Mouse (Mus musculus) ZHBTc4 (cell line): ENCODE measurements around the gene Slc25a39.
A peak's percentile ranks its signal among the peaks of the same experiment; 100 is the strongest.

Source experiments
- DNase-seq: peaks from one replicate; pipeline ENCODE4 v3.0.0-alpha.2; 2011; ENCODE audit warnings: low read depth, low spot score

The Slc25a39 gene

DNA sequence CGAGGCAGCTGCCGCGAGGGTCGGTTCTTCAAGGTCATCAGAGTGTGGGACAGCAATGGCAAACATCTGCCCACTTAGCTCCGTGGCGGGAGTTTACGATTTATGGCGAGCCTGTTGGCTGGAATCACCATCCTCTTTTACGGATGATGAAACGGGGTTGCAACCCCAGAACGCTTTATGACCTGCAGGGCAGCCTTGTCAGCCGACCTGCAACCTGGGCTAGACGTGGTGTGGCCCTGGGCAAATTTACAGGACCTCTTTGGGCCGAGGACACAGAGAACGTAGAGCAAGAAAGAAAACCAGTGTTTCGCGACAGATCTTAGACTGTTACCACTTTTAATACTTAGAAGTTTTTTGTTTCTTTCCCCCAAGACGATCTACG is at the start of gene Slc25a39:
TSS of gene Slc25a39 (minus strand) at position 113 of the 382 bp plus-strand sequence.
- DNase-seq = no peak

DNA sequence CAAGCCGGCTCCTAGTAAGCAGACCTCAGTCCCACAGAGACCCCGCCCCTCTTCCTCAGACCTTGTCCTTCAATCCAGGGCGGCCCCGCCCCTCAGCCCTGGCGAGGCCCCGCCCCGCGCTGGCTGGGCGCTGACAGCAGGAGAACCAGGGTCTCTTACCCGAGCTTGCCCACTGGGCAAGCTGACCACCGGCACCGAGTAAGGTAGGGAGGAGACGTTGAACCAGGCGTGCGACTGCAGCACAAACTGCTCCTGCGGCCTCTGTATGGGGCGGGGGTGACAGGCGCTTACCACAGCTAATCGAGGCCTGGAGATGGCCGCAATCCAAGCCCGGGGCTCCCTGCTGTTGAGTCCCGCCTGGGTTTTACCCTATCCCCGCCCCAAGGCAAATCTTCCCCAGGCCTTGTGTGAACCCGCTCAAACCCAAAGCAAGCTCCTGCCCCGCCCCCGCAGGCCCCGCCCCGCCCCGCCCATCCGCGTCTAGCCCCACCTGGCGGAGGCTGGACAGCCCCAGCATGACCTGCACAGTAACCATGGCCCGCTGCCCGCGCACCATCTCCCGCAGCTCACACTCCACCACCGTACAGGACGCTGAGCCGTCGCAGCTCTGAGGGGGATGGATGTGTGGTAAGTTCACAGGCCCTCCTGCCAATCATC is 48.1 kb upstream of the Slc25a39 start:
- DNase-seq = peak; percentile 95

DNA sequence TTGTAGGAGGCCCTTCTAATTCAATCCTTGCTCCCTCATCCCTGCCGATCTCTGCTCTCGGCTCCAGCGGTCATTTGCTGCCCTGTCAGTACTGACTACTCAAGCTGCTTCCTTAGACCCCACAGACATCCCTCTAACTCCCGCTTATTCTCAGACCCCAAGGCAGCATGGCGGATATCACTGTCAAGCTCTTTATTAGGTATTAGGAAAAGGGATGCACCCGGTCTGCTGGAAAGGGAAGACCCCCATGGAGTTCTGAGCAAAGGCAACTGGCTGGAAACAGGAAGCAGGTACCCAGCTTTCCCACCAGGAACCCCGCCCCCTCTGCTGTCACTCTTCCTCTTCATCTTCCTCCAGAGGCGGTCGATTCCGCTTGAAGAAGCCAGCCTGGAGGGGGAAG is 45.4 kb upstream of the Slc25a39 start:
- no peak for DNase-seq

DNA sequence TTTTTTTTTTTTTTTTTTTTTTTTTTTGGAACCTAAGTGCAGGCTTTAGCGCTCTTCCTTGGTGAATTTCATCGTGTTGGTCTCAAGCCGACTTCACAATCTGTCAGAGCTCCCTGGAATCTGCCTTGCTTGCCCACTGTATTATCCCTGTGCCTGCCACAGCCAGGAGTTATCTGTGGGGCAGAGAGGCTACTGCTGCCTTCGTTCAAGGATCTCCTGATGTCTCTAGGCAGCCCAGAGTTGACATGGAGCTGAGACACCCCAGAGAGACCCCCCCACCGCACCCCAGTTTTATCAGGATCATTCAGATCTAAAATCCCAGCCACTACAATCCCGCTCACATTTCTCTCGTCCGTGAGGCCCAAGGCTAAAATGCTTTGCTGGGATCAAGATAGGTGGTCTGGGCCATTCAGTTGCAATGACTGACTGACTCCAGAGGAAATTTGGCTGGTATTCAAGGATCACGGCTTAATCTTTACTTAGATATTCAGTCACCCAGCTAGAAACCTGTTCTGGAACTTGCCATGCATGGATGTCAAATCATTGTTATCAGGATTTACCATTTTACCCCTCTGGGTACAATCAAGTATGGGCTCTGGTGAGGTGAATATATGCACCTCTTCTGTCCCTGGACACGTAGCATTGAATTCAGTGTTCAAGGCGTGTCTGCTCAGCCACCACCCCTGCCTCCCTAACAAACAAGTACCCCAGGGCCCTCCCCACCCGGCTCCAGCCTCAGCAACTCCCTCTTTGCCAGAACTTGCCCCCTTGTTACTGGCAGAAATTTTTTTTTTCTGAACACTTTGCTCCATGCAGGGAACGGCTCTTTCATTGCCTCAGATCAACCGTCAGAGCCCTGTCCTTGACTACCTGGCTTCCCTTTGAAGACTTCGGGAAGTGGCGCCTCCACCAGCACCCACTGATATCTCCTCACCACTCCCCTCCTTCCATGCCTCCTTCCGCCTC is 41.6 kb upstream of the Slc25a39 start:
- no peak for DNase-seq

DNA sequence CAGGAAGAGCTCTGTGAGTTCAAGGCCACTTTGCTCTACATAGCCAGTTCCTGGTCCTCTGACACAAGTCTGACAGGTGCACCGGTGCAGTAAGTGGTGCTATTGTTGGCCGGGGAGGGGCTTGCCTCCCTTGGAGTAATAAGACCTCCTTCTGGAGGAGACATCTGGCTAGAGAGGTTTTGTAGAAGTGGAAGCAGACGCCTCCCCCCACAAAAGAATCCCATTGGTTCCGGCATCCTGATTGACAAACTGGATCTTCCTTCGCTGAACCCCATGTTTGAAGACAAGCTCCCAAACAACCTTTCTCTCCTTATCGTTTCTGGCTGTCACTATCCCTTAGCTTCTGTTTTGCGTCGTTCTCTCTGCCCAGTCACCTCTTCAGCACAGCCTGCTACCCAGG is 40.6 kb upstream of the Slc25a39 start:
- DNase-seq = peak; percentile 41

DNA sequence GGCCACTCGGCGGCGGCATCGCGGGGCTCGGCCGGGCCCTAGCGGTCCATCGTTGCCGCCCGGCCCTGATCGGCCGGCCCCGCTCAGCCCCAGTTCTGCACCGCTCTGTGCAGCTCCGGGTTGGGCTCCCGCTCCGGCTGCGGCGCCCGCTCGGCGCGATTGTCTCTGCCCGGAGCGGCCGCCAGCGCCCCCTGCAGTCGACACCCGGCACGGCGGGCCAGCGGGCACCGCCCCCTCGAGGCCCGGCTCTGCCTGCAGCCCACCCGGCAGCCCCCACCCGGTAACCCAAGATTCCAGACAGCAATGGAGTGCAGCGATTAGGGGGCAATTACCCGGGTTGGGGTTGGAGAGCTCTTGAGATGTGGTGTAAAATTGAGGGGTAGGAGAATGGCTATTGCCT is 39.8 kb upstream of the Slc25a39 start, which contains the start of gene Fam171a2:
TSS of gene Fam171a2 (minus strand) at position 186 of the 400 bp plus-strand sequence.
- peak; percentile 89 for DNase-seq

DNA sequence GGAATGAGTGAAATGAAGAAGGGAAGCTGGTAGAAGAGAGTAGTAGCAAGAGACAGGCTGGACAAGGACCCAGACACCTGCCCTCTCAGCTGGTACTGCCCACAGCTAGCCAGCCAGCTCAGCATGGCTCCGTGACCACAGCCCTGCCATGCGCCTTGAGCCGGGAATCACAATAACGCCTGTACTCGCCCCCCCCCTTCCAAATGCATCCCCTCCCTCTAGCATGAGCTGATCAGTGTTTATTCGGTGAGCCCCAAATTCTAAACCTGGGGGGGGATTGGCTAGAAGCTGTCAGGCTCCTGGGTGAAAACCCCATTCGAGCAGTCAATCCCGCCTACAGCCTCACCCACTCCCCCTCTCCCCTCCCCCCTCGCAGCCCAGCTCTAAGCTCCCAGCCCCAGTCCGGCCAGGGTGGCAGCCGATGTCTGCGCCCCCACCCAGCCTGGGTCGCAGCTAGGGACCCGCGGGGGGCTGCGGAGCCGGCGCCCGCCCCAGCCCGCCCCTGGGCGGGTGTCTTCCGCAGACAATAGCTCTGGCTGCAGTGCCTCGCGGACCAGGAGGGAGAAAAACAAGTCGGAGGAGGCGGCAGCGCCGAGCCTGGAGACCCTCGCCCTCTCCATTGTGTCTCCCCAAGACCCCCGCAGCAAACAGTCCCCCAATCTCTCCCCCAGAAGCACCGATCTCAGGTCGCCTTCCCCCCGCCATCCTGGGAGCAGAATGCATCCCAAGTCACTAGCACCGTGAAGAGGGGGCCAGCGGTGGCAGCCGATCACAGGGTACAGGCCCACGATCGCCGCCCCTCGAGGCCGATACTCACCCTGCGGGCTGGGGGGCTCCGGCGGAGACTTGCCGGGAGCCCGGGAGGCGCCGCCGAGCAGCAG is 39.1 kb upstream of the Slc25a39 start:
- DNase-seq = peak; percentile 48

DNA sequence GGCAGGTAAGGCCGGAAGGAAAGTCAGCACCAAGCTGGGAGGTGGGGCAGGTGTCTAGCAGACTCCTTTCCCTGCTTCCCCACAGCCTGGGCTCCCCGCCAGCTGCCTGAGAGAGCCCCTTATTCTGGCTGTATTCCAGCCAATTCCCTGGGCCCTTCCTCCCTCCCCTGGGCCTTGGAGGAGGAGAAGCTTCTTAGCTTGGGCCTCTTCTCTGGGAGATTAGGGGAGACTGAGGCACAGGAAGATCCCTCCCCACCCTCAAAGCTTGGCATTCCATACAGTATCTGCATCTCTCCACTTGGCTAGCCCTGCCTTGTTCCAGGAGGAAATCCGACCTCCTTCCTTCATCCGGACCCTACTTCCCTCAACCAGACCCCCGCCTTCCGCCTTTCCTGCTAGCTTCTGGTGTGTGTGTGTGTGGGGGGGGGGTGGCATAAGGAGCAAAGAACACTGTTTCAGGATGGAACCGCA is 38.2 kb upstream of the Slc25a39 start:
- DNase-seq = no peak

DNA sequence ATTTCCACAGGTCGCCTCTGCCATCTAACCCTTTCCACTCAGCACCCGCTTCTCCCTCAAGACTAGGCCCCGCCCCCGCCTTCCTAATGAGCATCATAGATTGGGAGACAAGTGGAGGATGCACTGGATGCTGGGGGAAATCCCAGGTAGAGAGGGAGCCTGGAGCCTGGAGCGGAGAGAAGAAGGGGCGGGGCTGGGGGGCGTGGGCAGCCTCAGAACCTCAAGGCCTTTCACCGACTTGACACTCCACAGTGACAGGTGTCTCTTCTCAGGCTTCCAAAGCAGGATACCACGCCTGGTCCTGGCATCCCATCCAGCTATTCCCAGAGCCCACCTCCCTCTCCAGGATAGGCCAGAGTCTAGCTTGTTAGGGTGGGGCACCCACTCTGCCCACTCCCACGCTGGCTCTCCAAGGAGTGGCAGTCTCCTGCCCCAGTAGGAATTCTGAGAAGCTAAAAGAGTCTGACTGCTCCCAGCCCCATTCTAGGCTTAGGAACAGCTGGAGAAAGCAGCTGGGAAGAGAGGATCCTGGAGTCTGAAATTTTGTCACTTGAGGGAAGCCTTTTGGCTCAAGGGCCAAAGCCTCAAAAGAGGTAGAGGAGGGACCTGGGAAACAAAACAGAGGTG is 37.6 kb upstream of the Slc25a39 start:
- DNase-seq = peak; percentile 91

DNA sequence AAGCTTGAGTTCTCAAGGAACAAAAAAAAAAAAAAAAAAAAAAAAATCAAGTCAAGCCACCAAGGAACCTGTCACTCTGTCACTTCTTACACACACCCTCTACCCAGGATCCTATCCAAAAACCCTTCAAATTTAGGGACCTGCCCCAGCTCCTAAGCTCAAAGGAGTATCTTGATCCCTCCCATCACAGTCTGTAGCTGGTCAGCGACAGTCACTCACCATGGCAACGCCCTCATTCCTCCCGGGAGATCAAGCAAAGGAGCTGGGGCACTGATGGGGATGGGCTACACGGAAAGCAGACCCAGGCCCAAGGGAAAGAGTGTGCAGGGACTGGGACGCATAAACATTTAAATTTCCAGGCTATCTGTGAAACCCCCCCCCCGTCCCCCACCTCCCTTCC is 37.0 kb upstream of the Slc25a39 start:
- DNase-seq = peak; percentile 43

DNA sequence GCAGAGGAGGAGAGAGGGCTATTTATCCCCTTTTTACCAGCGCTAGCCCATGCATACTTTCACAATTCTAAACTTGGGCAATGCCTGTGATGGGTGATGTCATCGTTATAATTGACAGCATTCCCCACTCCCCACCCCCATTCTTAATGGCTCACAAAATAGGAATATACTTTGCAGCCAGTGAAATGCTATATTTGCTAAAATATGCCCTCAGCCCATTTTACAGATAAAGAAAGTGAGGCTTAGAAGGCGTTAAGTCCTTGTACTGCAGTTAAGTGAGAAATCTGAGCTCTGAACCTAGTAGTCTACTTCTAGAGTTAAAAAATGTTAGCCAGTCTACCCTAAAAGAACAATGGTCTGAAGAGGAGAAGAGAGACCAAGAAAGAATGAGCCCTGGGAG is 36.6 kb upstream of the Slc25a39 start:
- DNase-seq = no peak

DNA sequence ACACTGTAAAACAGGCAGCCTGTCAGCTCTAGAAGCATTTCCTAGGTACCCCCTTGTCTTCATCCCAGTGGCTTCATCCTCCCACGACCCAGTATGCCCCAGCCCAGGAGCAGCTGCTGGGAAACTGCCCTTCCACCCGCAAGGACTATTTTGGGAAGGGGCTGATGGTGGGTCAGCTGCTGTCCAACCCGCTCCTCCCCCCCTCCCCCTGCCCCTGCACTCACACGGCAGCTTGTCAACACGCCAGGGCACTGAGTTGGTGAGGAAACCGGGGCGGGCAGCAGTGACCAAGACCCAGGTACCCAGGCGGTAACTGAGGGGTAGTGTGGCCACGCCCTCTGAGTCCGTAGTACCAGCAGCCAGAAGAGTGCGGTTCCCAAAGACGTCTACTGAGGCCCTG is 36.0 kb upstream of the Slc25a39 start:
- DNase-seq = no peak

DNA sequence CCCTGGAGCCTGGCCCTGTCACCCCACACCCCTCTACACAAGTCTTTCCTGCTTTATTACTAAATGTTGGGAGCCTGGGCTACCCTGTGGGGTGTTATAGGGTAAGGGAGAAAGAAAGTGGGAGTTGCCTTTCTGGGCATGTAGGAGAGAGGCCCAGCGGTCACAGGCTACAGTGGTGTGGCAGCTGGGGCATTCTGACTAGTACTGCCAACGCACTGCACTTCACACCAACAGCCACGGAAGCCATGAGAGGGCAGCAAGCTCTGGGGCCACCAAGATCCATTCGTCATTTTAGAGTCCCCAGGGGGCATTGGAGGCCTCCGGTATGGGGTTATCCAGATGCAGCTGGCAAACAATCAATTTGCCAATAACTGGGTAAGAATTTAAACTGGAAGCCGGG is 34.3 kb upstream of the Slc25a39 start:
- DNase-seq = no peak

DNA sequence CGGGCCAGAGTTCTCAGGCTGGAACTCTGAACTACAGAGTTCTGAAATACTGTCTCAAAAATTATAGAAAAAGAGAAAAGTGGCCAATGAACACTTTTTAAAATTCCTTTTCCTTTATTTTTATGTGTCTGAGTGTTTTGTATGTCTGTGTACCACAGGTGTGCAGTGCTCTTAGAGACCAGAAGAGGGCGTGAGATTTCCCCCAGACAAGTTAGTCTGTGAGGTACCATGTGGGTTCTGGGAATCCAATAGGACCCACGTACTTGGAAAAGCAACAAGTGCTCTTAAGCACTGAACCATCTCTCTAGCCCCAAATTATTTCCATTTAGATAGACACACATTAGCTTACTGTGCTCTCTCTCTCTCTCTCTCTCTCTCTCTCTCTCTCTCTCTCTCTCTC is 33.7 kb upstream of the Slc25a39 start:
- peak; percentile 65 for DNase-seq

DNA sequence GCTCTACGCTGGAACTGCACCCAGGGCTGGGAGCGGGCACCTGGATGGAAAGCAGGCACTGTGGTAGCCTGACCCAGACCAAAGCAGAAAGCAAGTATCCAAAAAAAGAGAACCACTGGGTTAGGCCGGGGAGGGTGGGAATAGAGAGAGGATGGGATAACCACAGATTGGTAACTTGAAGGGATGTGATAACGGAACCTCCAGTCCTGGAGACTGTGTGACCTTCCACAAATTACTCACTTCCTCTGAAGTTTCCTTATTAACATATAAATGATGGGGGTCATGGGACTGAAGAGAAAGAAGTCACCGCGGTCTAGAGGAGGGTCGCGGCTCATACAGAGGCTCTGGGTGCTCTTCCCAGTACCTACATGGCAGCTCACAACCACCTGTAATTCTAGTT is 32.5 kb upstream of the Slc25a39 start:
- peak; percentile 30 for DNase-seq

DNA sequence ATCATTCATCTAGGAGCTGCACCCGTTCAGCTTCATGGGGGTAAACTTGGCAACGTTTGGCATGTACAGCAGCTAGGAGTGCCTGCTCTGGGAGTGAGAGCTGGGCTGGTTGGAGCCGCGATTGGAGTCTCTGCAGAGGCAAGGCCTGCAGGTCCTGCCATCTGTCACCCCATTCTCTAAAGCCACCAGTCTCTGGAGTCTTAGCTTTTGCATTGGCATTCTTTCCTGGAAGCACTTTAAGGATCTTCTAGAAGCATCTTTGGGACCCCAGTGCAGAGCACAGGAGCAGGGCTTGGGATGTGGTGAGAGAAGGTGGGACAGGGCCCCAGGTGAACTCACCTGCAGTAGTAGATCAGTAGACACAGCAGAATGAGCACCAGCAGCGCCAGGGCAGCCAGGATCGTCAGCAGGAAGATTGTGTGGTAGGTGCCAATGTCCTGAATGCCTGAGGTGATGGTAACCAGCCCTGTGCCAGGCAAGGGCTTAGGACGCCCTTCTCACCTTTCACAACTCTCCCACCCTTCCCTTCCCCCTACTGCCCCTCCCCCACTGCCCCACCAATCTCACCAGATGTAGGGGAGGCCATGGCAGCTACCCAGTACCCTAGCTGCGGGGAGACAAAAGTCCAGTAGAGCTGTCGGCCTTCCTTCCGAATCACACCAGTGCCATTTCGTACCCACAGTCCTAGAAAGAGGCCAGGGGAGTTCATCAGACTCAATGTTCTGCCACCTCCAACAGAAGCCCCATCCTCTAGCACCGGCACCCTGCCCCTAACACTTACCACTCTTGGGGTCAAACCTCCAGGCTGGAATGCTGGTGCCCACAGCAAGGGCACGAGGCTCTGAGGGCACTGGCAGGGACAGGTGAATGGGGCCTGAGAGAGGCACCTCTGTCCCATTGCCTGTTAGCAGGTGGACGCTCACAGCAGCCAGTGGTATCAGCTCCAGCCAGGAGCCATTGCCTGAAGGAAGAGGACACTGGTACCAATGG is 31.6 kb upstream of the Slc25a39 start:
- DNase-seq = no peak

DNA sequence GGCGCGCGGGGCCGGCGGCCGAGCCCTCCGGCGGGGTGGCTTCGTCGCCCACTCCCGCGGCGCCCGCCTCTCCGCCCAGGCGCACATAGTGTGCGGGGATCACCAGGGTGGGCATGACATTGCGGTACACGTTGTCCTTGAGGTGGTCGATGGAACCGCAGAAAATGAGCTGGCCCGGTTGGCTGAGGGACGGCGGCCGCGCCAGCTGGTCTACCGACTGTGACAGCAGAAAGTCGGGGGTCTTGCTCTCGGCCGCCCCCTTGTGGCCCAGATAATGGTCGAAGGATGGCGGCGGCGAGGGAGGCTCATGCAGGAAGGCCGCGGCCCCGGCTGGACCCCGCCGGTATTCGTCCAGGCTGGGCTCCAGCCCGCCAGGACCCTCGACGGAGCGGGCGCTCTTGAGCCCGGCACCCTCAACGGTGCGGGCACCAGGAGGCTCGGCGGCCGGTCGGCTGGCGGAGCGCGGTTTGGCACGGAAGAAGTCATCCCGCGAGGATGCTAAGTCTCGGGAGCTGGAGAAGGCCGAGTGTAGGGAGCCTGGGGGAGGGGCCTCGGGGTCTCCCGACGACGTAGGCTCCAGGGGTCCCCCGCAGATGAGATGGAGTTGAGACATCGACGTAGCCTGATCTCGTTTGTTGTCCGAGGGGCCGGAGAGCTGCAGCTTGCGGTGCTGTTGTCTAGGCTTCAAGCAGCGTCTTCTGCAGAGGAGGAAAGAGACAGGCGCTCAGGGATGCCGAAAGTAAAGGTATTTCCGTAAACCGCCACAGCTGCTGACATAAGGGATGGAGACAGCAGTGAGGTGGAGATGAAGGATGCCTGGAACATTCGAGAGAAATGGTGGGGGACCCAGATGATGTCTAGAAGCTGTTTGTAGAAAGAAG is 30.7 kb upstream of the Slc25a39 start:
- DNase-seq = peak; percentile 89

DNA sequence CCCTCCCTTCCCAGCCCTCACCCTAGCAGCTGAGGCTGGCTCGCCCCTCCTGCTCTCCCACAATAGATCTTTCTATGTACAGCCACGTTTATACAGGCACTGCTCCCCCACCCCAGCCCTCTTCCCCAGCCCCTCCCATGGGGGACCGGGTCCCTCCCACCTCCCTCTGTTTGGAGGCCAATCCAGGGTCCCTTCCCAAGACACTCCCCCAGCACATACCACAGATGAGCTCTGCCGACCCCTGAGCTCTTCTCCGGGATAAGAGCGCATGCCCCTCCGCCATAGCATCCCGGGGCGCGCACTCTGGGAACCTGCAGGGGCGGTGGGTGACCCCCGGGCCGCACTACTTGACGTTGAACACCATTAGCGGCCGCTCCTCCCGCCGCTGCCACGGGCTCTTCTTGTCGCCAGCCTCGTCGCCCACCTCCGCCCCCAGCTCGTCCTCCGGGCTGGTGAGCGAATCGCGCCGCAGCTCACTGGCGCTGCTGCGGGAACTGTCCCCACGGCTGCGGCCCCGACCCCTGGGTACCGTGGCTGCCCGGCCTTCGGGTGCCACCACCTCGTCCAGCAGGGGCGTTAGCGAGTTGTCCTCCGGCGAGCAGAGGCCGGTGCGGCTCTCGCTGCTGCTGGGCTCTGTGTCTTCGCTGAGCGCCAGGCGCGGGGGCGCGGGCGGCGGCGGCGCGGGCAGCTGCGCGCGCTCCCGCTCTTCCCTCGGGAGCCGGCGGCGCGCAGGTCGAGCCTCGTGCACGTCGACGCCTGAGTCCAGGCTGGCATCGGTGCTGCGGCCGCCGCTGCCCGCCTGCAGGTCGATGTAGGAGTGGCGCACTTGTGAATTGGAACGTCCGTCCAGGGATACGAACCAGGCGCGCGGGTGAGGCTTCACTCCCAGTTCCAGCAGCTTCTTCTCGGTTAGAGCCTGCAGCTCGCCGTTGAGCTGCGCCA is 29.6 kb upstream of the Slc25a39 start:
- peak; percentile 90 for DNase-seq
